In genomic region chr4:119294415-119295133, GRCm38 (mm10) we compare ENCODE assay signal across 1 mouse cellular context.
TF ChIP-seq lines count a peak whose summit lies in the region.

Gene Ybx1, minus strand, starts transcription at chr4:119294604.

TF ChIP-seq in CH12.LX, 34 proteins besides CTCF, POLR2A, EP300 and RAD21 (continued from another document):
- TF ChIP-seq BHLHE40 (IDR thresholded peaks at IDR 0.05; ENCODE audit: low read depth, low read length) (peak; percentile 75), MXI1 (IDR thresholded peaks at IDR 0.05; ENCODE audit: low read depth, low read length) (peak; percentile 98), JUN (IDR thresholded peaks at IDR 0.05; ENCODE audit: insufficient read depth, low read depth, low read length) (no peak), PAX5 (IDR thresholded peaks at IDR 0.05; ENCODE audit: low read length) (no peak), TCF12 (IDR thresholded peaks at IDR 0.05; ENCODE audit: low read depth, low read length) (peak; percentile 88), ZMIZ1 (IDR thresholded peaks at IDR 0.05; ENCODE audit: low read depth, low read length) (peak; percentile 84), HCFC1 (IDR thresholded peaks at IDR 0.05; ENCODE audit: low read depth, low read length) (peak; percentile 81), RCOR1 (conservative IDR thresholded peaks at IDR 0.05; ENCODE audit: low read depth, low read length) (no peak), TBP (conservative IDR thresholded peaks at IDR 0.05; ENCODE audit: low read depth, low read length) (peak; percentile 90), NRF1 (IDR thresholded peaks at IDR 0.05; ENCODE audit: low read depth, low read length) (peak; percentile 69), USF1 (IDR thresholded peaks at IDR 0.05; ENCODE audit: low read depth, low read length) (peak; percentile 94)
